ENCODE assay signal across 25 mouse cellular contexts in the genomic region with DNA sequence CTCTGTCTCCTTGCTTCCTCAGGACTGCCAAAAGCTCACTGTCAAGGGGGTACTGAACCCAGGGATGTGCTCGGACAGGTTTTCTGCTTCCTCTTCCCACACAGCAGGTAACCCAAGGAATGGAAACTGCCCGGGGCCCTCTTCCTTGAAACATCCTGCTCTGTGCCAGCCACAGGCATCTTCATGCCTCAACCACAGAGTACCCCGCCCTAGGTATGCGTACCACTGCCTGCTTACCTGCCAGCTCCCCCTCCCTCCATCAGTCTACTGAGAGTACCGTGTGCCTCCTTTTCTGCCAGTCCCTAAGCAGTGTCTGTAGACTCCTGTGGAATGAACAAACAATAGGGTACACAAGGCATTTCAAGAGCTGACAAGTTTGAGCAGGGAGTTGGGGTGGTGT.
"Had no signal": no experiment of that assay in that cellular context is flagged by ENCODE, and none has a peak within 500 bp of the region (broad histone marks: within the 10 kb centered on the region; RNA-seq: fewer than 3 reads in every experiment).

No protein-coding gene starts in this region.

- H3K36me3 ChIP-seq: heart, embryonic 13.5 days; heart, embryonic 15.5 days; hindbrain, embryonic 13.5 days; hindbrain, embryonic 15.5 days; kidney, embryonic 15.5 days; limb, embryonic 13.5 days; limb, embryonic 15.5 days had no signal

- H3K27ac ChIP-seq: heart, adult 2 months; heart, embryonic 13.5 days; heart, embryonic 15.5 days; hindbrain, embryonic 13.5 days; hindbrain, embryonic 15.5 days; hindbrain, postnatal 0 days; kidney, embryonic 15.5 days; kidney, postnatal 0 days; limb, embryonic 13.5 days; limb, embryonic 15.5 days had no signal

- H3K27me3 ChIP-seq: hindbrain, embryonic 13.5 days; hindbrain, embryonic 15.5 days; limb, embryonic 15.5 days had no signal

- H3K9me3 ChIP-seq: heart, embryonic 13.5 days; heart, embryonic 15.5 days; hindbrain, embryonic 13.5 days; hindbrain, embryonic 15.5 days; kidney, embryonic 15.5 days; limb, embryonic 13.5 days; limb, embryonic 15.5 days had no signal

- H3K4me2 ChIP-seq: heart, embryonic 11.5 days; heart, embryonic 13.5 days; heart, embryonic 15.5 days; hindbrain, embryonic 13.5 days; hindbrain, embryonic 15.5 days; kidney, embryonic 15.5 days; limb, embryonic 13.5 days; limb, embryonic 15.5 days had no signal

- H3K9ac ChIP-seq: heart, embryonic 13.5 days; heart, embryonic 15.5 days; hindbrain, embryonic 13.5 days; hindbrain, embryonic 15.5 days; kidney, embryonic 15.5 days; limb, embryonic 13.5 days; limb, embryonic 15.5 days had no signal

- ATAC-seq: hindbrain, postnatal 0 days; intestine, embryonic 16.5 days had no signal

- H3K4me3 ChIP-seq: heart, adult 2 months; heart, embryonic 13.5 days; heart, embryonic 15.5 days; hindbrain, embryonic 13.5 days; hindbrain, embryonic 15.5 days; kidney, embryonic 15.5 days; limb, embryonic 13.5 days; limb, embryonic 15.5 days had no signal

- DNase-seq: gastrocnemius, postnatal 14 days; gastrocnemius, postnatal 36 days; heart, adult 11 months; heart, adult 2 months; heart, postnatal 14 days; heart, postnatal 36 days; kidney, adult 11 months; kidney, adult 2 months; kidney, adult 9 months; kidney, postnatal 14 days; kidney, postnatal 36 days; layer of hippocampus, adult 9-11 months; layer of hippocampus, postnatal 36 days; left cerebral cortex, postnatal 4 days had no signal

- H3K4me1 ChIP-seq: heart, embryonic 13.5 days; heart, embryonic 15.5 days had no signal
